Mouse (Mus musculus): ENCODE results near the gene Mterf1b.
A peak's percentile ranks its signal among the peaks of the same experiment; 100 is the strongest.
"Not testable (repeated sequence)": the region's sequence is repeated elsewhere in the genome, so short reads cannot be mapped to it uniquely, and the experiment has no call there.

Mterf1b gene

DNA sequence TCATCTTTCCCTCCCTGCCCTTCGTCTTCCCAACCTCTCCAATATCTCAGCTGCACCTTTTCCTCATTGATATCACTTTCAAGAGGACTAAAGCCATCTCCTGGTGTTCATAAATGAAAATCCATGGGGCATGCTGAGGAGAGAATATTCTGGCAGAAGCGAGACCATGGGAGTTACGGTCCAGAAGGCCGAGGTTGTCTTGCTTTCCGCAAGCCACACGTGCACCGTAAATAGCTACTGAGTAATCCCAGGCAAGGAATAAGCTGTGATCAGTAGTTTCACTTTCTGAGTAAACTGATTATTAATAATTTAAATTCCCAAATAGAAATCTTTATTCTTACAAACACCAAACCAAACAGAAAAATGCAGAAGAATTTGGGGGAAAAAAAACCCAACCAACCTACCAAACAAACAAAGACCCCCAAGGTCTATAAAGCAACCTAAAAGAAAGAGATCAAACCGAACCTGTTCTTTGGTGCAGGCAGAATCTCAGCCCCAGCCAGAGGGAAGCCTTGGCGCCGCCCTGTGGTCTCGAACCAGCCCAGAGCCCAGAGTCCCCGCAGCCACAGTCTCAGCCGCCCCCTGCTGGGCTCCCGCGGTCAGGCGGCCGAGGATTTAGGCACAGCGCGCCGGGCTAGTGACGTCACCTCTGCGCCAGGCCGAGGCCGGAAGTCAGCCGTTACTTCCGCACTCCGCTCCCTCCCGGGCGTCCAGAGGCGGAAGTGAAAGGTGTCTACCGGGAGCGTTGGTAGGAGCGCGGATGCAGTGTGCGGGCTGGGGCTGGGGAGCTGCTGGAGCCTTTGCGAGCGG lies at the start of gene Mterf1b:
Gene Mterf1b (plus strand): TSS at position 697 of the 810 bp plus-strand sequence.
- peak; percentile 21 to 25 for DNase-seq

DNA sequence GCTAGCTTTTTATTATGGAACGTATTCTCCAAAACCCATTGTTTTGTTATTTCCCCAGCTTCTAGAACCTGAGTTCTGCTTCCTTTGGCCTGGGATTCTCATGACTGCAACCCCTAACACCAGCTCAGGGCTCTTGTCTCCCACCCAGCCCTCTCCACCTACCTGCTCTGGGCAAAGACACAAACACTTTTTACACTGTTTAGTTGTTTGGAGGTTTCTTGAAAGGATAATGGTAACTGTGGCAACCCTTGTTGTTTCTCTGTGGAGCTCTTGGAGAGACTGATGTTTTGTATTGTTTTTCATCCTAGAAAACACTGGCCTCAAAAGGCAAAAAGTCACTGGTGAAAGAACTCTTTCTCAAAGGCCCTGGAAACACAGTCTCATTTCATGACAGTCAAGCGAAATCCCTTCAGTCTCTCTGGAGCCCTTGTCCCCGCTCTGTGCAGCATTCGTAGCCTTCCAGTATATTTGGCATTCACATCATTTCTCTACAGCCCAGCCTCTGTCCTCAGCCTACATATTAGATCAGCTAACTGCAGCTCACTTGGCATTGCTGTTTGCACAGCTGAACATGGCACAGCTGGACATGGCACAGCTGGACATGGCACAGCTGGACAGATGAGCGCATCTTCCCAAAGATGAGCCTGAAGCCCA lies 32.6 kb upstream of the Mterf1b start:
- not testable (repeated sequence) for DNase-seq

DNA sequence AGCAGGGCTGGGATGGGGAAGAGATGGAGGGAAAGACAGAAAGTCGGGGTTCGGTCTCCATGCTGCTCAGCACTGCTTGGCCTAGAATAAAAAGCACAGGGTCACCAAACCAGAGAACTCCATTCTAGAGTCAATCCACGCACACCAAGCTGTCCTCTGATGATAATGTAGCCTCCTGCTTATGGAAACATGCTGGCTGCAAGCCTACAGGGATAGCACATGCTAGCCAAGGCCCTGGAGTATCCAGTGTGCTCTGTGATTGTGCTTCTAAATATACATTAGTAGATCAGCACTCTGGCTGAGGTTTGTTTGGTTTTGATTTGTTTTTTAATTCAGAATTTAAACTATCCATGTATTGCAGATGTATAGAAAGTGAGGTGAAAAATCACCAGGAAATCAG lies 30.6 kb upstream of the Mterf1b start:
- DNase-seq, result peak; percentile 30 to 55

DNA sequence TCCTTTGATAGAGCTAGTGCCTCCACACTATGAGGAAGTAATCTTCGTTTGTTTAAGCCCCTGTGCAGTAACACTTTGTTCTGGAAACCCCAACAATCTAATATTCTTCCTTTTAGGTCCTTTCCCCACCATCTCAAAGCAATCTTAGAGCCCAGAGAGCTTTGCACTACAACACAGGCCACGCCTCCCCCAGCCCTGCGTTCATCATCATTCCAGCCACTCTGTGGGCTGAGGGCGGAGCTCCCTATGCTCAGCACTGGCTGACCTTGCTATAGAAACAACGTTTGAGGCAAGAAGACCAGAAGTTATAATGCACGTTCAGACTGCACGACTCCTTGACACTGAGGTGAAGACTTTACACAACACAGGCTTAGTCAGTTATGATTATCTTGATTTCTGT lies 29.7 kb upstream of the Mterf1b start:
- no peak for DNase-seq

DNA sequence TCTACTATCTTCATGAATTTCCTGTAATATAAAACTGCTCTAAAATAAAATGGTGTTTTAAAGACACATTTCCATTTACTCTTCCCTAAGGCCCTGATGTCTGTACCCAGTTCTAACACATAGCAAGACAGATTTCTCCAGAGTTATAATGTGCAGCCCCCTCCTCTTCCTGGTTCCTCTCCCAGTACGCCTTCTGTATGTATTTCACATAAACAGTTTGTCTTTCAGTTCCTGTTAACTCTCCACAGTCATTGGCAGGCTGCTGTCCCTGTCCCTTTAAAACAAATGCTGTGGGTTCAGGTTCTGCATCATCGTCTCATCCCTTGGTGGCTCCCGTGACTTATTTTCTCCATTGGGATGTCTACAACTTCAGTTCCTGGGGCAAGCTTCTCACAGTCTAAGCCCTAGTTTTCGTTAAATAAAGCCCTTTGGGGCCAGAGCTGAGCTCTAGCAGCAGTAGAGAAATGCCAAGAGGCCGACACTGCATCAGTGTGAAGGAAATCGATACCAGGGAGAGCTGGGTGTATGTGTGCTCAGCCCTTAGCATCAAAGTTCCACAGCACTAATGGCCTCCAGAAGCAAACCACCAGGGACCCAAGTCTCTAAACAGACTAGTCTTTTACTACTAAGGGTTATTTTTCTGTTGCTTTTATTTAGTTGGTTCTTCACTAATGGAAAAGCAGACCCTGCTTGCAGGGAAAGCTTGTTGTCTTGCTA lies 24.2 kb upstream of the Mterf1b start:
- DNase-seq, result not testable (repeated sequence)

DNA sequence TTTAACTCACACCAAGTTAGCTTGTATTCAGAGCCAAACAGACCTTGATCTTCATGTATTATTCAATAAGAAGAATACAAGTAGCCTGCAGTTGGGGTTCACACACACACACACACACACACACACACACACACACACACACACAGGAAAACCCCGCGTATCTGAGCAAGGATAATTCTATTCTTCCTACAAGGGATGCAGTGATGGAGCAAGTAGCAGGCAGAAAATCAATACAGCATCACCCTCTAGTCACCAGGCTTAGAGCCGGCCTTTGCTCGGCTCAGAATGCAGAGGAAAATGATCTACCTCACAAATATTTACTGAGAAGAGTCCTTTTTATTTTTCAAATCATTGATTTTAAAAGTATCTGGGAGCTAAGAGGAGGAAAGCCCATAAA lies 23.6 kb upstream of the Mterf1b start:
- DNase-seq, result not testable (repeated sequence)

DNA sequence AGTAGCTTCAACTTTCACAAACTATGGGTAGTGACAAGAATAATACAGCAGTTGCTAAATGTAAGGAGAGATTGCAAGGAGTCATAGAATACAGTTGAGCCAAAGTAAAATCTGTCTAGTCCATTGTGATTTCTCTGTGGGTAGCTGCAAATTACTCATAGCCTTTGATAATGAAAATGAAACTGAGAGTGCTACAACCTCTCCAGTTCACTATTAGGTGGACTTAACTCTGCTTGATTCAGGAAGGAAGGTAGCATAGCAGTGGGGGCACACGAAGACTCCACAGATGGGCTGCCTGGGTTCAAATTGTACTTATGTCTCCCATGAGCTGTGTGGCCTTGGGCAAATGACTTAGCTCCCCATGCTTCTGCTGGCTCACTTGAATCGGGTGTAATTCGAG lies 15.7 kb upstream of the Mterf1b start:
- DNase-seq, result not testable (repeated sequence)

DNA sequence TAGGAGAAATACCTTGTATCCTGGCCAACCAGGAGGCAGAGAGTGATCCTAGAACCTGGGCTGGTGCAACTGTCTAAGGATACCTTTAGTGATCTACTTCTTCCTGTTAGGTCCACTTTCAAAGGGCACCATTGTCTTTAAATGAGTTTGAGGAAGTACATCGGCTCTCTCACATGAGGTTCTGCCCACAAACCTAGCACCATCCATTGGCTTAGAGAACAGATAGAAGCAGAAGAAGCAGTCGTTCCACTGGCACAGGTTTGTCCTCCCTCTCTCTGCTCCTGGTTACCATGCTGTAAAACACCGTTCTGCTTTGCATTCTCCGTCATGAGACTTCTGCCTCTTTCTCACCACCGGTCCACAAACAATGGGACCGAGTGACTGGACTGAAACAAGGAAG lies 12.8 kb upstream of the Mterf1b start:
- DNase-seq, result no peak

DNA sequence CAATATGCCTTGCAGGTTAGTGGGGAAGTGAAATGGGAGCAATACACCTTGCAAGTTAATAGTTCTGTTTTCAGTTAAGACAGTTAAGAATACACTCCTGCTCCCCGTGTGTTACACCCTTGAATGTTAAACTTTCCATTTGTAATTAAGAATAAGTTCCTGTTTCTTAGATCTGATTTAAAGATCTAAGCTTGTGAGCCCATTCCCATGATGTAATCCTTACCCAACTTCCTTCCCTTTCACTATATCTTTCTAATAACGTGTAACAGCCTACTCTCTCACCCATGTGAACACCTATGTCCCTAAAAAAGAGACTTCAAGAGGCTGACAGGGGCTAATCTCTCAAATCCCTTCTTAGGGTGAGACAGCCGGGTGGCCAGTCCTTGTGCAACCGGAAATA lies 5.4 kb upstream of the Mterf1b start:
- DNase-seq, result no peak

DNA sequence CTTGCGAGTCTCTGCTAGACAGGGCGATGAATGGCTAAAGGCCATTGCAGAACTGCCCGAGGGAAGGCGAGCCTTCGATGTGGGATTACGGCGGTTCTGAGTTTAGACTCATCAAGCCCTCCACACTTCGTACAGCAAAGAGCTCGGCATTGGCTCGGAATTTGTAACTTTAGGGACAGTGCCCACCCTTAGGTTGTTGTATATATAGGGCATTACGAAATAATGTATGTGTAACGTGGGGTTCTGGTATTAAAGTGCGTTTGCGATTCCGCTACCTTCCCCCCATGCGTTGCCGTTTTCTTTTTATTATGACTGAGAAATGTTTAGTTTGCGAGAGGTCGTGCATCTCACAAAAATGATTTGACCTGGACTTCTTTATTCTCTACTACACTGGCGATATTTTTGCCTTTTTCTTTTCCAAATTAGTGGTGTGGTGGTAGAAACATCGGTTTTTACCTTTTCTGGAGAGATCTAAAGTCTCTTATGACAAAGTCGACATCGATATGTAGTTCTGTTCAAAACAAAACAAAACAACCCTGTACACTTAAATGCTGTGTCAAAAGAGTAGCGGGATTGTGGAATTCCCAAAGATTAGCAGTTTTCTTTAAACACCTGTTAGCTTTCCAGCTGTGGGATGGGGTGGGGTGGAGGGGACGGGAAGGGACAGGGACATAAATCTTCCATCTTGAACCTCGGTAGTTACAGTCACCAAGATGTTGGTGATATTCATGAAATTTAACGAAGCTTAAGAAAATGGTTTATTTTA lies 497 bp downstream of the Mterf1b start:
- not testable (repeated sequence) for DNase-seq

DNA sequence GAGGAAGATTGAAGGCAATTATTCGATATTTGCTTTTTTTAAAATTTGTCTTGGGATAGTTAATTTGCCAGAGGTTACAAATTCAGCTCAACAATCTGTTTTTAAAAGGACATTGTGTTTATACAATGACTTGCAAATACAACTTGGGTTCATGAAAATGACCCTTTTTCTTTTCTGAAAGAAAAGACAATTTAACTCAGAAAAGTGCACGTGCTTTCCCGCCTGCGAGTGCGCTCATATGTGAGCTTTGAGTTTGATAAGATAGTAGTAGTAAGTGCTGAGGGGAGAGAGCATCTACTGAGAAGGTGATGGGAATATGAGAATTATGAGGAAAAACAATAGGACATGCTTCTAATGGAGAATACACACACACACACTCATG lies 1.1 kb downstream of the Mterf1b start:
- DNase-seq, result no peak

DNA sequence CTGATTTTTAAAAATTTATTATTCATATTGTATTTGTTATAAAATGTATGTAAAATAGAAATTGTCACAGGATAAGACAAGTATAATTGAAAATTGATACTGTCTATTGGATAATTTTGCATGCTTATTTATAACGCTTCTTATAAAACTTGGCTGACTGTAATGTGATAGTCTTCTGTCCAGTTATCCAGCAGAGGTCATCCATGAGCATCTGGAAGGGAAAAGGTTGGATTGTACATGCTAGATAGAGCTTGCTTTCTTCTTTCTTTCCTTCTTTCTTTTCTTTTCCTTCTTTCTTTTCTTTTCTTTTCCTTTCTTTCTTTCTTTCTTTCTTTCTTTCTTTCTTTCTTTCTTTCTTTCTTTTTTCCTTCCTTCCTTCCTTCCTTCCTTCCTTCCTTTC lies 2.0 kb downstream of the Mterf1b start:
- no peak for DNase-seq

DNA sequence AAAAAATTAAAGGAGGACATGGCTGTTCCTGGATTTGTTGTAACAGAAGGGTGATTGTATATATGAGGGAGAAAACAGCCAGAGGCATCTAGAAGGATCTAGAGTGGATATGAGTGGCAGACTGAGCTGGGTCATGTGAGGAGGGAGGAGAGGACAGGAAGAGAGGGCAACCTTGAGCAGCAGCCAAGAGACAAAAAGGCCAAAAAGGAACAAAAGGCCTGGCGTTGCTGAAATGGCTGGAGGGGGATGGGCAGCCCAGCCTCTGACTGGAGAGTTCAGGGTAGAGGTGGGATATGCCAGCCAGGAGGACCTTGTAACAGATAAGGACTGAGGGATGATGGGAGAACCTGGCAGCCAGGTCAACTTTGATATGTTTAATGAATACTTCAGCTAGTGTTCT lies 2.9 kb downstream of the Mterf1b start:
- DNase-seq, result peak in 1 of 2 experiments; percentile 15

DNA sequence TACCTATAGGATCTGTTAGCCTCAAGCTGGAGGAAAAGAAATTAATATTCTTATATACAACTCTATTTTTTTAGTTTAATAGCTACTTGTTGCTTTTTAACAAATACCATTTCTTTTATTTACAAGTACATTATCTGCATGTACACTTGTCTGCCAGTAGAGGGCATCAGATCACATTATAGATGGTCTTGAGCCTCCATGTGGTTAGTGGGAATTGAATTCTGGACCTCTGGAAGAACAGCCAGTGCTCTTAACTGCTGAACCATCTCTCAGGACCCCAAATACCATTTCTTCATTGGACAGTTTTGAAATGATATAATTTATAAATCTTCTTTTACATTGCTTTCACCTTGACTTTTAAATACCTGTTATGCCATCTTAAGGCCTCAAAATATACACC lies 9.2 kb downstream of the Mterf1b start:
- DNase-seq, result peak in 1 of 2 experiments; percentile 13

DNA sequence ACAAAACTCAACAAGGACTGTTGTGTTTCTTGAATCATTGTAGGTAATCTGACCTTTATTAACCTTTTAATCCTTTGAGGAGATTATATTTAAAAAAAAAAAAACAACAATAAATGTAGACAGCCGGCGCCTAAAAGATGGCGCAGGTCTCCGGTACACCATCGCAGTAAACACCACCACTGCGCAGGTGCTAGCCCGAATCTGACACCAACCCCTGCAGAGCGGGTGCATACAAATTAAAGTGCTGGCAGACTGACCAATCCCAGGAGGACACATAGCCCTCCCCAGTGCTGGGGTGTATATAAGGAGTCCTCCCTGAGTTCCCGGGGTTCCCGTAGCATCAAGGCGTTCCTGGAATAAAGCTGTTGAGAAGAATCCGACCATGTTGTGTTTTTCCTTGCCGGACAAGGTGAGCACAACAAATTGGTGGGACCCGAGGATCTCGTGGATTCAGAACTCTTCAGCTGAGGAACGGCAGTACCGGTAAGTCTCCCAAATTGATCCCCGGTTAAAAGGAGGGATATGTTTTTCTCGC lies 10.2 kb downstream of the Mterf1b start:
- DNase-seq, result not testable (repeated sequence)

DNA sequence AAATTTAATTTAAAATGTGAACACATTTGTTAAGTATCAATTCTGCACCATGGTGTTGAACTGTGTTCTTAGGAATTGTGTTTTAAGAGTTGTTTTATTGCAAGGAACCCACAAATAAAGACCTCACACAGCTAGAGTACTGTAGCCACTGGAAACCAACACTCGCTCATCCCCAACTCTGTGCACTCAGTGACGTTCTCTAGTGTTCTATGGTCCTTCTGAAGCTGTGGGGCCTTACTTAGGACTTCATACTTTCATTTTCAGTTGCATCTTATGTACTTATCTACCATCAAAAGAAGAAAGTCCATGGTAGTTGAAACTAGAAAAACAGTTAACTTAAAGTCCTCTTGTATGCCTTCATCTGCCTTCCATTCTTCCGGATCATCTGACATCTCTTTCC lies 17.9 kb downstream of the Mterf1b start:
- not testable (repeated sequence) for DNase-seq

DNA sequence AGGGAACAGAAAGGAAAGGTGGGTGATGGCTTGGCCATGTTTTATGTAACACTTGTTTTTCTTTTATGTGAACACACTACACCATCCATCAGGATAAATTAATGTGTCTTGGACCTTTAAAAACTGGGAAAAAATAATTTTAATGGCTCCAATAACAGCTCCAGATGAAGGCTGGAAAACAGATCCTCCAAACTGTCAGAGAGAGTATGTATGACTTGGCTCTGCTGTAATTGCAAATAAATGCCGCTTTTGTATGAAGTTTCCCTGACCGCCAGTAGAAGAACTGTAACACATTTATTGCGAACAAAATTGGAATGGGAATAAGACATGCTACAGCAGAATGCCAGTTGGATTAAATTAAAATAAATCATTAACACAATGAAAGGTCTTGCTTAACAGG lies 29.1 kb downstream of the Mterf1b start:
- DNase-seq, result no peak

DNA sequence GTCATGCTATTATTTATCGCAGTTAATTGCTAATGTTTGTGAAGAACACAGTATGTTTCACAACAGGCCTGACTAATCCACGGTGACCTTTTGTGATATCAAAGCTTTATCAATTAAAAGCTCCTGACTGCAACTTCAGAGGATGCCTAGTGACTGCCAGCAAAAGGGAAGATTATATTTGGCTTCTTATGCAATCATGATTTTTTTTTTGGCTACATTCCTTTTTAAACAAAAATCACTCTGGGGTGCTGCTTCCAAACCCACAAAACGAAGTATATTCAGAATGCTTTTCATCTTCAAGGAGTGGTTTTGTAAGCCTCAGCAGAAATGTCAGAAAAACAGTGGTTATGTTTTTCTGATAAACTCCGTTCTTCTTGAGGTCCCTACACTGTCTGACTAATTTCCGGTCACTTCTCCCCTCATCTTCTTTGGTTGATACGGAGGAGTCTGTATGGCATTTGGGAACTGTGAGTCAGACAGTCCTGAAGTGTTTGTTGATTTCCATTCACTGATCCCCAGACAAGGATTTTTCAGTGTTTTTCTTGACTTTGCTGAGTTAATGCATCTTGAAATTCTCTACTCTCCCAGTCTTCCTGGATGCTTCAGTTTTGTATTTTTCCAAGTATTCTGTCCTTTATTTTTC lies 29.9 kb downstream of the Mterf1b start:
- no peak for DNase-seq

DNA sequence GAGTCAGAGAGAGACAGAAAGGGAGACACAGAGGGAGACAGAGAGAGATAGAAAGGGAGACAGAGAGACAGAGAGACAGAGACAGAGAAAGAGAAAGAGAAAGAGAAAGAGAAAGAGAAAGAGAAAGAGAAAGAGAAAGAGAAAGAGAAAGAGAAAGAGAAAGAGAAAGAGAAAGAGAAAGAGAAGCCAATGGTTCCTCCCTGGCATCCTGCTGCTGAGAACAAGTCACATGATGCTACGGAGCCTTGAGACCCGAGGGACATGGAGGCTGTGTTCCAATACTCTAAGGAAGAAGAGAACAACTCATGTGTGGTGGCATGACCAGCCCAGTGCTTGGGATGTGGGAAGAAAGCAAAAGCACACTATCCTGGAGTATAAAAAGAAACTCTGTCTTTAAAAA lies 40.0 kb downstream of the Mterf1b start:
- DNase-seq, result no peak

DNA sequence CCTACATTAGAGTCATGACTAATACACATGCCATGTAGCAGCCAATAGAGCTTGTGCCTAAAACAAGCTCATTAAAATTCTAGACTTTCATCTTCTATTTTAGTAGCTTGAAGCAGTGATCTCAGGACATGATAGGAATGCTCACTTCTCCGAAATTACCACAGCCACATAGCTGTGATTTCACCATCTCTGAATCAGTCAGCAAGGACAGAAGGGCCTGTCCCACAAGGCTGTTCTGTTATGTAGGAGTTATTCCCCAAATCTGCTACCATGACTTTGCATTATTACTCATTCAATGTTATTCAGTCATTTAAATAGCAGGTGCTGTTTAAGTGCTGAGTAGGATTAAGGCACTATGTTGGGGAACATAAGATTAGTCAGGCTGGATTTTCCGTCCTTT lies 42.3 kb downstream of the Mterf1b start:
- no peak for DNase-seq

DNA sequence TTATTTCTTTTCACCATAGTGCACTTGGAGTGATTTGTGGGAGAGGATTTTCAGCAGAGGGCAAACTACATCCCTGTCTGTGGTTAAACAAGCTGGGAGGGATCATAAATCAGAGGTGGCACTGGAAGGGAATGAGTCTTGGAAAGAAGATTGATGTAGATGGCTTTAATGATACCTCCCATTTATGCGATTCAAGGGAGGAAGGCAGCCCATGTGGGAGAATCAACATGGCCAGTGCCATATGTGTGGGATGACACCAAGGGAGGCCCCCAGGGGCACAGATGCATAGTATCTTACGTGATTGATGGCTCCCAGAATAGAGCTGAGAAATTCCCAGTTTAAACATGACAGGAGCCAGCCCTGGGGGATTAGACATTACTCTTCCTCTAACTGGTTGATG lies 48.0 kb downstream of the Mterf1b start:
- DNase-seq, result no peak

DNA sequence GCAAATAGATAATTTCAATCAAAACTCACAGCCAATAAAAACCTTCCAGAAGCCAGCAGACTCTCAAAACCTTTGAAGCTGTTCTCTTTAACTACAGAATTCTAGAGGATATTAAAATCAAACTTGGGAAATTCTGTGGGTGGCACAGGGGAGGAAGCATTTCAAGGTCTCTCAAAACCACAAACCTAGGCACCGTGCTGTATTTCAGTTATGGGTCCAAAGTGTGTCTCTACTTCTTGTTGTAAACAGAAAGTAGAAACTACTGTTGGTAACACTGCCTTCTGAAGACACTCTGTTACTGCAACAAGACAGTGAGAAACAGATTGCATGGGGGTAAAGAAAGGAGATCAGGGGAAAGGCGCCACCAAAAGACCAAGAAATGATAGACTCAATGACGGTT lies 52.8 kb downstream of the Mterf1b start:
- DNase-seq, result no peak
